Mouse (Mus musculus) embryonic facial prominence, embryonic 13.5 days (tissue): ENCODE results near the gene Cadps2. TPM values are rescaled to one million over a fixed set of nuclear protein-coding genes. Genes with fewer than 3 reads are reported as not detected.
A peak's percentile ranks its signal among the peaks of the same experiment; 100 is the strongest.

Experiments used
- ATAC-seq: fragments of 200-750 bp; cut with Nextera tagmentation; 2 replicates; pipeline ENCODE4 v1.8.0; 2017; ENCODE audit warnings: low read depth; ENCODE audit not compliant: insufficient number of reproducible peaks, insufficient read depth, low FRiP score, low TSS enrichment
- H3K27ac ChIP-seq: fragments of 300-500 bp; sonication (generic); 2 replicates; pipeline ENCODE4 v1.5.1; 2015; ENCODE audit warnings: moderate library complexity, mild to moderate bottlenecking, inconsistent platforms
- H3K27me3 ChIP-seq: fragments of 300-500 bp; sonication (generic); 2 replicates; pipeline ENCODE4 v1.6.1; 2015; ENCODE audit warnings: mild to moderate bottlenecking, inconsistent platforms
- H3K36me3 ChIP-seq: fragments of 300-500 bp; sonication (generic); 2 replicates; pipeline ENCODE4 v1.6.1; 2015; ENCODE audit warnings: mild to moderate bottlenecking, inconsistent platforms
- H3K4me1 ChIP-seq: fragments of 300-500 bp; sonication (generic); 2 replicates; pipeline ENCODE4 v1.6.1; 2015; ENCODE audit warnings: inconsistent platforms
- H3K4me2 ChIP-seq: fragments of 300-500 bp; sonication (generic); 2 replicates; pipeline ENCODE4 v1.6.1; 2015; ENCODE audit warnings: moderate library complexity, mild to moderate bottlenecking, inconsistent platforms
- H3K4me3 ChIP-seq: fragments of 300-500 bp; sonication (generic); 2 replicates; pipeline ENCODE4 v1.5.1; 2015; ENCODE audit warnings: mild to moderate bottlenecking, inconsistent platforms
- H3K9ac ChIP-seq: fragments of 300-500 bp; sonication (generic); 2 replicates; pipeline ENCODE4 v1.6.1; 2015; ENCODE audit warnings: mild to moderate bottlenecking, inconsistent platforms
- H3K9me3 ChIP-seq: fragments of 300-500 bp; sonication (generic); 2 replicates; pipeline ENCODE4 v1.6.1; 2016; ENCODE audit warnings: inconsistent platforms
- whole genome bisulfite sequencing: fragments of 180-500 bp; shearing (Covaris S2); methylation state at CpG from one replicate; pipeline ENCODE4 v1.1.7; 2015; ENCODE audit warnings: mixed read lengths; 5-methylcytosine and 5-hydroxymethylcytosine counted together
- polyA plus RNA-seq: library from polyadenylated mRNA; unstranded; fragments of >200 nt; fragmentation: Nextera tagmentation; extraction: Ambion mirVana; gene quantifications from 2 replicates; pipeline ENCODE4 v1.2.1, GENCODE M21; 2015

Cadps2 gene
- polyA plus RNA-seq, 1 experiment from 2014 or later = 3.5 TPM

GRCm38 (mm10) chr6:23260738-23261050 is 578.5 kb downstream of the Cadps2 start:
- peak overlapping the region; percentile 41 for H3K4me2 ChIP-seq
- no peak overlapping the region for H3K9ac ChIP-seq
- peaks cover 87% of the 10 kb centered on the region for H3K27me3 ChIP-seq
- peak overlapping the region; percentile 12; the same call in 1 of the 2 replicates for H3K4me3 ChIP-seq
- WGBS = under 1% methylated on average over 9 of the region's 9 CpGs
- ATAC-seq = no peak
- H3K9me3 ChIP-seq = no peaks in the 10 kb centered on the region
- H3K27ac ChIP-seq = 0 out of 2 replicates have a peak overlapping the region, but pooled peaks have one; percentile 33
- peaks cover 7% of the 10 kb centered on the region for H3K4me1 ChIP-seq
- no peaks in the 10 kb centered on the region for H3K36me3 ChIP-seq

- H3K4me2 ChIP-seq = peak overlapping the region; percentile 41
- peaks cover 7% of the 10 kb centered on the region for H3K4me1 ChIP-seq
- 0 out of 2 replicates have a peak overlapping the region, but pooled peaks have one; percentile 33 for H3K27ac ChIP-seq
- H3K36me3 ChIP-seq = no peaks in the 10 kb centered on the region
- H3K4me3 ChIP-seq = peak overlapping the region; percentile 12; the same call in 1 of the 2 replicates
- H3K27me3 ChIP-seq = peaks cover 89% of the 10 kb centered on the region
- no peak overlapping the region for H3K9ac ChIP-seq
- WGBS = under 1% methylated on average over 35 of the region's 36 CpGs
- no peak for ATAC-seq
- no peaks in the 10 kb centered on the region for H3K9me3 ChIP-seq
Measured at GRCm38 (mm10) chr6:23260016-23260737, 579.0 kb downstream of the Cadps2 start.

GRCm38 (mm10) chr6:23257981-23258380 is 581.2 kb downstream of the Cadps2 start:
- ATAC-seq = no peak
- 22% methylated on average over 3 of the region's 3 CpGs for WGBS
- no peaks in the 10 kb centered on the region for H3K36me3 ChIP-seq

DNA sequence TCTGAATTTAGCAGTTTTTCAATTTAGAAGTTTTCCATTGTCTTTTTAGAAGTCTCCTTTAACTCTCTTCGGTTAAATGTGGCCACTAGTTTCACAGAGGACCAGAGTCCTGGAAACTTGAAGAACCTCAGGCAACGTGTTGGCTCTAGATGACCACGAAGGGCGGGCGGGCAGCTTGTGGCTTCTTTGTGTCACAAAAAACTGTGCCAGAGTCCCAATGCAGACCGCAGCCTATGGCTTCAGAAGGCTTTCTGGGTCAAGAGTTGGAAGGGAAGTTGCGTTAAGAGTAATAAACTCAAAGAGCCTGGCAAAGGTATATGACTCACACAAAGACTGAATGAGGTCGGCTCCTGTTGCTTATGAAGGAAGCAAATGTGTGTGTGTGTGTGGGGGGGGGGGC is 584.1 kb downstream of the Cadps2 start:
- WGBS = 5% methylated on average over 8 of the region's 8 CpGs
- Histone ChIP-seq H3K4me1 (peaks cover 9% of the 10 kb centered on the region), H3K36me3 (no peaks in the 10 kb centered on the region), H3K9ac (no peak overlapping the region), H3K27me3 (peaks cover 91% of the 10 kb centered on the region), H3K27ac (peak overlapping the region; percentile 39; the same call in 1 of the 2 replicates), H3K4me2 (no peak overlapping the region), H3K4me3 (no peak overlapping the region), H3K9me3 (no peaks in the 10 kb centered on the region)
- no peak for ATAC-seq

More at GRCm38 (mm10) chr6:23257981-23258380, 581.2 kb downstream of the Cadps2 start:
- Histone ChIP-seq H3K9me3 (no peaks in the 10 kb centered on the region), H3K4me3 (no peak overlapping the region), H3K27me3 (peaks cover 95% of the 10 kb centered on the region), H3K4me2 (no peak overlapping the region), H3K9ac (no peak overlapping the region), H3K27ac (no peak overlapping the region), H3K4me1 (peaks cover 14% of the 10 kb centered on the region)

GRCm38 (mm10) chr6:23254644-23255043 is 584.6 kb downstream of the Cadps2 start:
- ATAC-seq = no peak
- H3K9ac ChIP-seq = no peak overlapping the region
- no peak overlapping the region for H3K27ac ChIP-seq
- no peaks in the 10 kb centered on the region for H3K9me3 ChIP-seq
- no peak overlapping the region for H3K4me2 ChIP-seq
- 5% methylated on average over 11 of the region's 11 CpGs for whole genome bisulfite sequencing
- no peak overlapping the region for H3K4me3 ChIP-seq
- H3K4me1 ChIP-seq = peaks cover 8% of the 10 kb centered on the region
- peaks cover 91% of the 10 kb centered on the region for H3K27me3 ChIP-seq
- no peaks in the 10 kb centered on the region for H3K36me3 ChIP-seq

GRCm38 (mm10) chr6:23253353-23254311 is 585.6 kb downstream of the Cadps2 start:
- H3K36me3 ChIP-seq = no peaks in the 10 kb centered on the region
- ATAC-seq = no peak
- WGBS = under 1% methylated on average over 43 of the region's 43 CpGs

GRCm38 (mm10) chr6:23252196-23253135 is 586.8 kb downstream of the Cadps2 start:
- H3K27me3 ChIP-seq = peaks cover 90% of the 10 kb centered on the region
- H3K9ac ChIP-seq = no peak overlapping the region
- H3K4me2 ChIP-seq = no peak overlapping the region
- H3K9me3 ChIP-seq = no peaks in the 10 kb centered on the region
- ATAC-seq = no peak
- H3K4me1 ChIP-seq = peaks cover 30% of the 10 kb centered on the region
- no peaks in the 10 kb centered on the region for H3K36me3 ChIP-seq
- H3K27ac ChIP-seq = no peak overlapping the region
- 0 out of 2 replicates have a peak overlapping the region, but pooled peaks have one; percentile 5 for H3K4me3 ChIP-seq
- 3% methylated on average over 20 of the region's 20 CpGs for WGBS

More at GRCm38 (mm10) chr6:23253353-23254311, 585.6 kb downstream of the Cadps2 start:
- Histone ChIP-seq H3K27me3 (peaks cover 90% of the 10 kb centered on the region), H3K9me3 (no peaks in the 10 kb centered on the region), H3K4me3 (peak overlapping the region; percentile 29), H3K27ac (no peak overlapping the region), H3K4me1 (peaks cover 18% of the 10 kb centered on the region), H3K9ac (peak overlapping the region; percentile 49), H3K4me2 (peak overlapping the region; percentile 48)

DNA sequence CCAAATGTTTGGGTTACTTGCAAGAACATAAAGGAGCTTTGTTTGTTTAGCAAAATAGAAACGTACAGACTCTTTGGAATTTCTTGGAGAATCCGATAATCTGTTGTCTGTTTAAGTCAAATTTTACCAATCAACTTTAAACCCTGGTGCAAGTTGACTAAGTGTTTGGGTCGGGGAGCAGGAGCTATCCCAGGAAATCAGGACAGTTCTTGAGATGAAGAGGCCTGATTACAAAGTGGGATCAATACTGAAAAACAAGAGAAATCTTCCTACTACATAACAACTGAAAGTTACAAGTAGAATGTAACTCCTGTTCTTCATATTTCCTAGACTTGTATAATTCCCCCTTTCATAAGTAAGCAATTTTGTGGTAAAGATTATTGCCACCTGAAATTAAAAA is 587.8 kb downstream of the Cadps2 start:
- ATAC-seq = no peak
- WGBS = under 1% methylated on average over 3 of the region's 3 CpGs
- Histone ChIP-seq H3K9me3 (no peaks in the 10 kb centered on the region), H3K27ac (no peak overlapping the region), H3K27me3 (peaks cover 91% of the 10 kb centered on the region), H3K36me3 (no peaks in the 10 kb centered on the region), H3K4me1 (peaks cover 32% of the 10 kb centered on the region), H3K4me2 (no peak overlapping the region), H3K9ac (no peak overlapping the region), H3K4me3 (no peak overlapping the region)

GRCm38 (mm10) chr6:23250288-23250955 is 588.8 kb downstream of the Cadps2 start:
- Histone ChIP-seq H3K9me3 (no peaks in the 10 kb centered on the region), H3K27me3 (peaks cover 91% of the 10 kb centered on the region), H3K27ac (peak overlapping the region; percentile 71; the same call in 1 of the 2 replicates), H3K4me1 (peaks cover 32% of the 10 kb centered on the region), H3K36me3 (no peaks in the 10 kb centered on the region), H3K4me3 (peak overlapping the region; percentile 47), H3K4me2 (0 out of 2 replicates have a peak overlapping the region, but pooled peaks have one; percentile 79), H3K9ac (peak overlapping the region; percentile 61)
- no peak for ATAC-seq
- WGBS = under 1% methylated on average over 22 of the region's 22 CpGs

DNA sequence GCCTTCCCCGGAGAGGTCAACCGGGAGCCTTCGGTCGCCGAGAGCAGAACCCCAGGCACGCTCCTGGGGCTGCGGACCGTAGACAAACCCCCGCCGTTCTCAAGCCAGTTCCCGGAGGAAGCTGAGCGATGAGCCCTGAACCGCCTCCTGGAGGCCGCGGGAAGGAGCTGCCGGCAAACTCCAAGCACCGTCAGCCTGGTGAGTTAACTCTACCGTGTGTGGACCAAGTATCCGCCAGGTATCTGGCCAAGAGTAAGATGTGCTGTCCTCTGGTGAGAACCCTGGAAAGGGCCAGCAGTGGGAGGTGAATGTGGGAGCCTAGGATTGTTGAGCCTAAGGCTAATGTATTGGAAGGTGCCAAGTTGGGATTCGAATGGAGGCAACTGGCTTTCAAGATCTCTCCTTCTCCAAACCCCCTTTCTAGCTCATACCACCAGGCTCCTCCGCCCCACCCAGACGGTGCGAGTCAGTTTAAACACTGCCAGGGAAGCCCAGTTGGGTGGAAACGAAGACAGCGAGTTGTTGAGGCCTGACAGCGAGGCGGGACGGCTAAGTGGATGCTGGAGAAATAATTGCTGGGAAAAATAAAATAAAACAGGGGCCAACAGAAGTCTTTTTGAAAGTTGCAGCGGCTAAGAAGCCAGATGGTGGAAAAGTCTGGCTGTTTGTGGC is 589.5 kb downstream of the Cadps2 start:
- Histone ChIP-seq H3K4me3 (peak overlapping the region; percentile 47), H3K4me1 (peaks cover 32% of the 10 kb centered on the region), H3K9ac (peak overlapping the region; percentile 61), H3K36me3 (no peaks in the 10 kb centered on the region), H3K27ac (peak overlapping the region; percentile 71), H3K27me3 (peaks cover 90% of the 10 kb centered on the region), H3K9me3 (no peaks in the 10 kb centered on the region), H3K4me2 (peak overlapping the region; percentile 79)
- peak; percentile 53; the same call in 1 of the 2 replicates for ATAC-seq
- under 1% methylated on average over 29 of the region's 29 CpGs for WGBS
